Mouse (Mus musculus) stomach, postnatal 0 days (tissue): ENCODE measurements around the gene Cse1l.

ENCODE experiments used
- CTCF ChIP-seq: IDR thresholded peaks from 2 replicates; pipeline ENCODE4 v1.5.1; 2016; ENCODE audit warnings: antibody characterized with exemption, low read depth, mild to moderate bottlenecking, moderate library complexity
- EP300 ChIP-seq: optimal IDR thresholded peaks from 2 replicates; pipeline ENCODE3; 2016; ENCODE audit warnings: antibody characterized with exemption

DNA sequence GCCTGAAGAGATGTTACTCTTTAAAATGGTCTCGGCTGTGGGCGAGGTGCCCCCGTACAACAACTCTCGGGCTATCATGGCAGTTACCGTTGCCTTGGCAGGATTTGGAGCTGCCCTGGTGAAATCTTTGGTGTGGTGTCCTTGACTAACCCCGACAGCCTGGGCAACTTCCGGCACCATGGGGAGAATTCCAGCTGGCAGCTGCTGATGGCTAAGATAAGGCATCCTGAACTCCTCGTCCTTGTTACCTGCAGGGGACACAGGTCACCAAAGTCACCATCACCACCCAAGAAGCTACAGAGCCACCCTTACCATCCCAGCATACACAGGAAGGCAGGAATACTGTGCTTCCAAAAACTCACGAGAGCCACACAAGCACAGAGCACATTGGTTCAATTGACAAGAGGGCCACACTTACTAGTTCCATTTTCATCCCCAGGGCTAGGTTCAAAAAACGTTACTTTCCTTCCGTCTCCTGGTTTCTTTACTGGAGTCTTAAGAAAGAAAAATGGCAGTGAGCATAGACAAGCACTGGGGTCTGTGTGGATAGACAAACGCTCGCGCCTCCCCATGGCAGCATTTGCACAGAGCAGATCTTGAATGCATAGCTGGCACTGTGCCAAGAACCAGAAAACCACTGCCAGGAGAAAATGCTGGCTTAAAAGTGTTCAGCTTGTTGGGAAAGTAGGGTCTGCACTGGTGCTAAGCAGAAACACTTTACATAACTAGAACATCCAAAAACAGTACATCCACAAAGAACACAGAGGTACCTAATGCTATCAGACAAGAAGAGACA lies 45.2 kb downstream of the Cse1l start:
- TF ChIP-seq CTCF, result peak; percentile 30; the same call in 1 of the 2 replicates
- no peak for TF ChIP-seq EP300
